Mouse (Mus musculus) forebrain, embryonic 16.5 days (tissue): ENCODE measurements at regions not wholly inside any gene's neighbourhood (a gene's known extent, or its start where the extent isn't known, plus 50 kb on each side); places are given as distances from the start of the nearest gene placed in this dataset.

ENCODE experiments used
- ATAC-seq: fragments of 200-750 bp; cut with Nextera tagmentation; 2 replicates; pipeline ENCODE4 v1.8.0; 2017; ENCODE audit warnings: mild to moderate bottlenecking, moderate library complexity
- H3K27ac ChIP-seq: fragments of 300-500 bp; sonication (generic); 2 replicates; pipeline ENCODE4 v1.5.1; 2014; ENCODE audit warnings: low read length, control low read depth
- H3K27me3 ChIP-seq: fragments of 300-500 bp; sonication (generic); replicated peaks from 2 replicates; pipeline ENCODE4 v1.6.1; 2014; ENCODE audit warnings: low read length; ENCODE audit not compliant: control insufficient read depth, insufficient read depth
- H3K36me3 ChIP-seq: fragments of 300-500 bp; sonication (generic); 2 replicates; pipeline ENCODE4 v1.6.1; 2014; ENCODE audit not compliant: control insufficient read depth, insufficient read depth
- H3K4me1 ChIP-seq: fragments of 300-500 bp; sonication (generic); replicated peaks from 2 replicates; pipeline ENCODE4 v1.6.1; 2014; ENCODE audit warnings: low read length; ENCODE audit not compliant: control insufficient read depth, insufficient read depth
- H3K4me2 ChIP-seq: fragments of 300-500 bp; sonication (generic); 2 replicates; pipeline ENCODE4 v1.6.1; 2014; ENCODE audit warnings: mild to moderate bottlenecking, low read length, control low read depth
- H3K4me3 ChIP-seq: fragments of 300-500 bp; sonication (generic); replicated peaks from 2 replicates; pipeline ENCODE4 v1.5.1; 2014; ENCODE audit warnings: mild to moderate bottlenecking, low read length, control low read depth
- H3K9ac ChIP-seq: fragments of 300-500 bp; sonication (generic); replicated peaks from 2 replicates; pipeline ENCODE4 v1.6.1; 2014; ENCODE audit warnings: low read depth, low read length, control low read depth
- H3K9me3 ChIP-seq: fragments of 300-500 bp; sonication (generic); 2 replicates; pipeline ENCODE4 v1.6.1; 2016; ENCODE audit warnings: low read length; ENCODE audit not compliant: control insufficient read depth
- WGBS: fragments of 180-500 bp; shearing (Covaris S2); extraction: QIAGEN DNeasy Blood & Tissue Kit; methylation state at CpG from one replicate; pipeline ENCODE4 v1.1.7; 2014; 5-methylcytosine and 5-hydroxymethylcytosine counted together

DNA sequence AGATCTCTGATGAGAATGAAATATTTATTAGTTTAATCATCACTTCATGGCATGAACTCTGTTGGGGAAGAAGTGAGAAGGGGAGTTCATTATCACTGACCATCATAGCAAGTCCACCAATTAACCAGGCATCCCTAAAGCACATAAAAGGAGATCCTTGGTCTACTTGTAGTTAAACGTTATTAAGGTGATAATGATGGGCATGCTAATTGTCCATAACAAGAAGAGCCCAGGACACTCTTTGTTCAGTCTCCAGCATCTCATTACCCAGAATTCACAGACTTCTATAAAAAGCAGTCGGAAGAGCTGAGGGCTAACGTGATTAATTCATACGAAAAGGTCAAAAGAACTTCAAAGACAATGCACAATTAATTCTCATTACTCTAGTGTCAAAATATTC lies 272.2 kb downstream of the Cenpc1 start:
- 26% methylated on average over 4 of the region's 4 CpGs for WGBS
- no peaks in the 10 kb centered on the region for H3K9me3 ChIP-seq
- H3K4me2 ChIP-seq, result no peak overlapping the region
- no peaks in the 10 kb centered on the region for H3K36me3 ChIP-seq
- H3K4me1 ChIP-seq, result no peaks in the 10 kb centered on the region
- no peak overlapping the region for H3K4me3 ChIP-seq
- no peaks in the 10 kb centered on the region for H3K27me3 ChIP-seq
- H3K9ac ChIP-seq, result no peak overlapping the region
- ATAC-seq, result no peak
- no peak overlapping the region for H3K27ac ChIP-seq

DNA sequence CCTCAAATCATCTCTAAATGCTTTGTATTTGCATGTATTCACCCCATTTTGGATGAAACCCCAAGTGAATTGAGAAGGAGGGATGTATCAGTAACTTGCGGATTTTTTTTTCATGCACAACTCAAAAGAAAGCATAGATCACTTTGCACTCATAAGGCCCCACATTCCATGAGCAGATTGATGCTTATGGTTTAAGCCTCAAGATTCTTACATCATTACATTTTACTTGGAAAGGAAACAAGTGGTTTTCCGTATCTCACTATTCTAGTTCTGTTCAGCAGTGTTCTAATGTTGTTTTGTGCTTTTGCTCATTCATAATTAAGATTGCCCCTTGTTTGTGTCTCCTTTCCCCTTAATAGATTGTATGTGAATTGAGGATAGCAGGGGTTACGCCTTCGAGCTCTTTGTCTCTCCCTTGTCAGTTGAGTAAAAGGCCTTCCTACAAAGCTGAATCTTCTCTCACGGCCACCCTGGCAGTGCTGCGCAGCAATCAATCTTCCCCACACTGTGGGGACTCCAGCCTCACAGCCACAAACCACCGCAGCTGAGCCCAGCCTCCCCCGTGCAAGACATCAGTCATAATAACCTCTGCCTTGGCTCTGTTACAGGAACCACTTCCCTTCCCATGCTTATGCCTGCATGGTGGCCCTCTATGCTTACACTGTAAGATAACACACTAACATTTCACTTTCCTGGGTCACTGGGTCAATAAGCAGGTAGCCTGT lies 284.5 kb downstream of the Cenpc1 start:
- Histone ChIP-seq H3K9ac (no peak overlapping the region), H3K4me3 (no peak overlapping the region), H3K4me1 (peaks cover 8% of the 10 kb centered on the region), H3K36me3 (no peaks in the 10 kb centered on the region), H3K4me2 (no peak overlapping the region), H3K9me3 (no peaks in the 10 kb centered on the region), H3K27ac (no peak overlapping the region), H3K27me3 (no peaks in the 10 kb centered on the region)
- ATAC-seq, result peak; percentile 78
- 35% methylated on average over 8 of the region's 8 CpGs for WGBS

DNA sequence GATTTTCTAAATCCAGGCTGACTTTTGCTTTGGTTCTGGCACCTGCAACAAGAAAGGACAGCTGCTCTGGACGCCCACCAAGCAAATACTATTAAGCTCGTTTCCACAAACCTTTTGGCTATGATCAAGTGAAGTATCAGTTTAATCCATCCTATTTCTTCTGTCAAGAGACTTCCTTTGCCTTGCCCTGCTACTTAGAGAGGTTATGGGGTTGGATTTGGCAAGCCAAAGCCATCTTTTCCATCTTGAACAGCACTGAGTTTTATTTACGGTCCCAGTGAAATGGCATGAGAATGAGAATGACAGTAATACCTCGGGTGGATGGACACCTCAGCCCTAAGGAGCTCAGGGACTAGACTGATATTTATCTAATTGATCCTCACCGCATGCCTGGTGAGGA lies 285.4 kb downstream of the Cenpc1 start:
- Histone ChIP-seq H3K27ac (no peak overlapping the region), H3K4me3 (no peak overlapping the region), H3K9me3 (no peaks in the 10 kb centered on the region), H3K4me2 (no peak overlapping the region), H3K4me1 (peaks cover 8% of the 10 kb centered on the region), H3K36me3 (no peaks in the 10 kb centered on the region), H3K9ac (no peak overlapping the region), H3K27me3 (no peaks in the 10 kb centered on the region)
- no peak for ATAC-seq
- WGBS, result 26% methylated on average over 5 of the region's 5 CpGs

DNA sequence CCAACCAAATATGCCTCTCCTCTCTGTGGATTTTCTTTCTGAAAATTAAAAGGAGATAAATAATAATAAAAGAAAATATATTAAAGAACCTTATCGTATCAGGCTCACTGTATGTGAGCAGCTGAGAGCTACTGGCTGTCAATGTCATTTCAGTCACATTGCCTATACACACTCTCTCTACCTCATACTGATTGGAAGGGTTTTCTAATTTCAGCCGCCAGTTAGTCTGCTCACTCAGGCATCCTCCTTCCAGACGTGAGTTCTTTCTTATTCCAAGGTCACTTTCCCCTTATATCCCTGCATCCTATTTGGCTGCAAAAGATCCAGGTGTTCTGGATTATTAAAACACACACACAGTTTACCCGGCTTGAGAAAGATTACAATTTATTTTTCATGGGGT lies 286.2 kb downstream of the Cenpc1 start:
- no peak overlapping the region for H3K4me3 ChIP-seq
- peaks cover 8% of the 10 kb centered on the region for H3K4me1 ChIP-seq
- H3K4me2 ChIP-seq, result no peak overlapping the region
- no peak overlapping the region for H3K9ac ChIP-seq
- H3K27ac ChIP-seq, result no peak overlapping the region
- no peaks in the 10 kb centered on the region for H3K36me3 ChIP-seq
- no peaks in the 10 kb centered on the region for H3K9me3 ChIP-seq
- H3K27me3 ChIP-seq, result no peaks in the 10 kb centered on the region
- ATAC-seq, result 0 out of 2 replicates have a peak, but pooled peaks have one; percentile 49
- WGBS, result 50% methylated on average over 4 of the region's 4 CpGs

DNA sequence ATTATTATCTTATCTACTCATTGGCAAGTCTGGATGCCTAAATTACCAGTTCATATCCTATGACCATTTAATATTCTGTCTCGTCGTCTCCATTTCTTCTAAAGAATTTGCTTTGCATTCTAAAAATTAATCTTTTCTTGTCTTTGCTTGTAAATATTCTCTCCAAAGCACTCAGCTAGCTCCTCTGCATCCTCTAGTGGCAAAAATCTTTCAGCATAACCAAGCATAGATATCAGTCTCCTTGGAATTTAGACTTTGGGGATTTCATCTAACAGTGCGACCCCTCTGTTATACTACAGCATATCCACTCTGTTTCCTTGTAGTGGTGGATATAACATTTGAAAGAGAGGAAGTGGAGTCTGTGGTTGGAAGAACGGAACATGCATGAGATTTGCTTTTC lies 292.7 kb downstream of the Cenpc1 start:
- Histone ChIP-seq H3K4me3 (no peak overlapping the region), H3K27ac (no peak overlapping the region), H3K4me2 (no peak overlapping the region), H3K4me1 (no peaks in the 10 kb centered on the region), H3K36me3 (no peaks in the 10 kb centered on the region), H3K27me3 (no peaks in the 10 kb centered on the region), H3K9me3 (no peaks in the 10 kb centered on the region), H3K9ac (no peak overlapping the region)
- 82% methylated on average over 4 of the region's 4 CpGs for WGBS
- ATAC-seq, result no peak

DNA sequence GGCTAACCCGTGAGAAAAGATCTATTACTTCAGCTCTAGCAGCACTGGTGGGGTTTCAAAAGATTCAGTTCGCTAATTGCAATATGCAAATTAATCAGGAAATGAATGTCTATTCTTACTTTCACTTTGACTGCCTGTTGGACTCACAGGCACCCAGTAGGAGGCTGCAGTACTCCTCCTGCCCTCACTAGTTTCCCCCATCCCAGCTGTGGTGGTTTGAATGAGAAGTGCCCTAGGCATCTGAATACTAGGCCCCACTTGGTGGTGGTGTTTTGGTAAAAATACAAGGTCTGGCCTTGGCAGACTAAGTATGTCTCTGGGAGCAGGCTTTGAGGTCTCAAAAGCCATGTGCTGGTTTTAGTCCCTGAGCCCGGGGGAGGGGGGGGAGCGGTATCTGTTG lies 293.3 kb downstream of the Cenpc1 start:
- WGBS, result 21% methylated on average over 4 of the region's 4 CpGs

DNA sequence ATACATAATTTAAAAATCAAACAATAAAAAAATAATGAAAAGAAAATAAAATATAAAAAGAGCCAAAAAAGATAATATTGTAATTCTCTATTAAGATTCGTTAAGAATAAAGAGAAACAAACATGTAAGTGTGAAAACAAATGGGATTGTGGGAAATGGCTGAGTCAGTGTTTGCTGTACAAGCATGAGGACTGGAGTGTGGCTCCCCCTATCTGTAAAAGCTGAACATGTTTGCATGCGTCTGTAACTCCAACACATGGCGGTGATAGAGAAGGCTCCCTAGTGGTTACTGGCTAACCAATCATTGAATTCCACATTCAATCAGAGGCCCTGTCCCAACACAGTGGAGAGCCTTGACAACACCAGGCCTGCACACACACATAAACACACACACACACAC lies 298.2 kb downstream of the Cenpc1 start:
- Histone ChIP-seq H3K27me3 (no peaks in the 10 kb centered on the region), H3K4me1 (no peaks in the 10 kb centered on the region), H3K36me3 (no peaks in the 10 kb centered on the region), H3K27ac (no peak overlapping the region), H3K4me3 (no peak overlapping the region), H3K9me3 (no peaks in the 10 kb centered on the region), H3K4me2 (no peak overlapping the region), H3K9ac (no peak overlapping the region)
- 94% methylated on average over 3 of the region's 3 CpGs for WGBS
- no peak for ATAC-seq

More for the DNA sequence above, 293.3 kb downstream of the Cenpc1 start:
- H3K9ac ChIP-seq, result no peak overlapping the region
- H3K9me3 ChIP-seq, result no peaks in the 10 kb centered on the region
- H3K36me3 ChIP-seq, result no peaks in the 10 kb centered on the region
- ATAC-seq, result peak; percentile 97
- no peak overlapping the region for H3K27ac ChIP-seq
- 0 out of 2 replicates have a peak overlapping the region, but pooled peaks have one; percentile 3 for H3K4me2 ChIP-seq
- H3K4me1 ChIP-seq, result no peaks in the 10 kb centered on the region
- H3K4me3 ChIP-seq, result no peak overlapping the region
- H3K27me3 ChIP-seq, result no peaks in the 10 kb centered on the region

DNA sequence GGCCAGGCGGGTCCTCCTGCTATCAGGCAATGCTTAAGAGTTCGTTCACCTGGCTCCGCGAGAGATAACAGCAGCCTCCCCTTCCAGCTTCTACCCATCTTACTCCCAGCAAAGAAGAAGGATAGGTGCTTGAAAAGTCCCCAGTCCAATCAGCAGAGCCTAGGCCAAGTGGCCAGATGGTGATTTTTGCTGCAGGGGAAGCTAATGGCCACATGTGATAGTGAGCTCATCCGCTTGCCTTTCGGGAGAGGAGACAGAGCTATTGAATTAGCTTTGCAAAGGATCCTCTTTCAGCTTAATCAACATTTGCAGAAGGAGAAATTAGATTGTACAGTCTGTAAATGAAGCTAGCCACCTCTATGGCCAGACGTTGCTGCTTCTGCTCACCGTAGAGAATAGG lies 308.7 kb downstream of the Cenpc1 start:
- H3K27me3 ChIP-seq, result no peaks in the 10 kb centered on the region
- 75% methylated on average over 8 of the region's 8 CpGs for WGBS
- H3K27ac ChIP-seq, result no peak overlapping the region
- ATAC-seq, result no peak
- H3K4me1 ChIP-seq, result peaks cover 8% of the 10 kb centered on the region
- no peak overlapping the region for H3K4me2 ChIP-seq
- H3K9ac ChIP-seq, result no peak overlapping the region
- H3K4me3 ChIP-seq, result no peak overlapping the region
- no peaks in the 10 kb centered on the region for H3K9me3 ChIP-seq
- H3K36me3 ChIP-seq, result no peaks in the 10 kb centered on the region

DNA sequence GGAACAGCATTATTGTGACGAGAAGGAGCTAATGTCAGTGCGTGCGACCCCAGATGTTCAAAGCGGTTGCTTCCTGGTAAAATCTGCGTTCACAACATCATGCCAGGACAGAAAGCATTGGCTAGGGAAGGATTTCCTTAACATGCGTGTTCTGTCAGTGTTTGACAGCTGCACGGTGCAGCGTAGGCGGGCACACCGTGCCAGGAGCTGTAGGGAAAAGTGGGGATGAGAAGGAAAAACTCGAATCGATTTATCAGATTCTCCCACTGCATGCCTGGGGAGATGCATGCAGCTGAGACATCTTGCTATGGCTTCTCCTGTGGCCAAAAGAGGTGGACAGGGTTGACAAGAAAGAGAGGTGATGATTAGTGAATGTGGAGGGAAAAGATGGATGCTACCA lies 311.2 kb downstream of the Cenpc1 start:
- no peaks in the 10 kb centered on the region for H3K9me3 ChIP-seq
- H3K4me2 ChIP-seq, result no peak overlapping the region
- no peak overlapping the region for H3K9ac ChIP-seq
- no peaks in the 10 kb centered on the region for H3K27me3 ChIP-seq
- WGBS, result 77% methylated on average over 12 of the region's 12 CpGs
- H3K4me3 ChIP-seq, result no peak overlapping the region
- ATAC-seq, result no peak
- no peaks in the 10 kb centered on the region for H3K36me3 ChIP-seq
- no peak overlapping the region for H3K27ac ChIP-seq
- peaks cover 11% of the 10 kb centered on the region for H3K4me1 ChIP-seq

DNA sequence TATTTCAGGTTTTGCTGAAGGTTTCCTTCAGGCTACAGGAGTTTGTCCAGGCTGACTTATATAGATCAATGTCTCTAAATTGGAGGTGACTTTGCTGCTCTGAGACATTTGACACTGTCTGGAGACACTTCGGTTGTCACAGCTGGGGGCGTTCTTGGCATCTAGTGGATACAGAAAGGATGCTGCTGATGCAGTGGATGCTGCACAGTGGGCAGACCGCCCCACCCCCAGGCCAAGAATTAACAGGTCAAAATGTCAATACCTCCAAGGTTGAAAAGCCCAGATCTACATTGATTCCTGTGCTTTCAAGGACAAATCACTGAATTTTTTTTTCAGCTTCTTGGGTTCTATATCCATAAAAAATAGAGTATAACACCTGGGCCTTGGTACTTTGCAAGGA lies 312.3 kb downstream of the Cenpc1 start:
- 84% methylated on average over 3 of the region's 3 CpGs for WGBS
- no peak for ATAC-seq
- H3K9ac ChIP-seq, result no peak overlapping the region

More for the DNA sequence above, 312.3 kb downstream of the Cenpc1 start:
- Histone ChIP-seq H3K36me3 (no peaks in the 10 kb centered on the region), H3K4me2 (no peak overlapping the region), H3K27me3 (no peaks in the 10 kb centered on the region), H3K27ac (no peak overlapping the region), H3K9me3 (no peaks in the 10 kb centered on the region), H3K4me1 (peaks cover 11% of the 10 kb centered on the region), H3K4me3 (no peak overlapping the region)
